Mouse (Mus musculus) c-Kit-positive CD71-negative TER-119-negative erythroid progenitor cells, embryonic 14.5 days (primary cell): ENCODE data around the gene Kif1a.
"Not testable (repeated sequence)": the region's sequence is repeated elsewhere in the genome, so short reads cannot be mapped to it uniquely, and the experiment has no call there.

Experiments used
- DNase-seq: peaks from one replicate; pipeline ENCODE4 v3.0.0-alpha.2; 2013; ENCODE audit warnings: low read depth

The Kif1a gene

DNA sequence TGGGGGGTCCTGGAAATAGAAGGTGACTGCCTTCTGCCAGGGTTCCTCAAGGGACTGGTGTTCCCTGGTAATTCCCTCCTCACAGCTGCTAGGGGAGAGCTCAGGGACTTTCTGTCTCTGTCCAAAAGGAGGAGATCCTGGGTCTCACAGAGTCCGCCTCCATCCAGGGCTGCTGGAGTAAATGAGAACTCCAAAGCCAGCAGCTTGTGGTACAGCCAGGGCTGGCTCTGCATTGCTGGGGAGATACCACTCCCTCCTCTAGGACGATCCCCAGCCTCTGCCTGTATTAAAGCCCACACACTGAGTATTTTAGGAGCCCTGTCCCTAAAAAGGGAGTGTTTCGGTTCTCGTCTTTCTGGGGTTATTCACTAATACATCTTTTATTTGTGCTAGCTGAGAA, 81.1 kb downstream of the Kif1a start:
- no peak for DNase-seq

DNA sequence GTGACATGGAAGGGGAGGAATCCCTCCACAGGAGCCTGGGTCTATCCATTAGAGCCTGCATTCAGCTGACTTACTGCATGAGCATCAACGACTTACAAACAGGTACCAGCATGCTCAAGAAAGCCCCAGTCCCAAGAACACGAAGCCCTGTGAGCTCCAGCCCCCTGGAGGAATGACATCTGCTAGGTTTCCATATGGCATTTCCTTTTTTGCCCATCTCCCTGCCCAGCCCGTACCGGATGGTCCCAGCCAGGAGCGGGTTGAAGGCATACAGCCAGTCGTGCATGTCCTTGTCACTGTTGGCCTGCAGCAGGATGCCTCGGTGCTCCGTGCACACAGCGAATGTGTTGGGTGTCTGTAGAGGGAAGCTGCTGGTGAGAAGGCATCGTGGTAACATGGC, 83.0 kb downstream of the Kif1a start:
- DNase-seq: no peak

DNA sequence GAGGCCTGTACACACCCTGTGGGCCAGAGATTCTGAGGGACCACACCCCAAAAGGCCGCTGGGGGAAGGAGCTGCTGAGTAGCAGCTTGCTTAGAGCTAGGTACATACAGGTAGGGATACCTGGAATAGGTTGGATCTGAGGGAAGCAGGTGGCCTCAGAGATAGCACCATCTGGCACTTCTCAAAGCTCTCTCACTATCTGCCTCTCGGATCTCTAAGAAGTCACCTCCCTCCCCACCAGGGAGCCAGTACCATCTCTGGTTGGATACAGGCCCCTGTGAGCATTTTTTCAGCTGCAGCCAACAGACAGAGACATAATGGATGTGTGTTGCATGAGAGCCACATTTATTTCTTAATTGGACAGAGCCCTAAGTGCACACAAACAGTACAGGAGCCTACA, 86.6 kb downstream of the Kif1a start:
- DNase-seq: no peak

DNA sequence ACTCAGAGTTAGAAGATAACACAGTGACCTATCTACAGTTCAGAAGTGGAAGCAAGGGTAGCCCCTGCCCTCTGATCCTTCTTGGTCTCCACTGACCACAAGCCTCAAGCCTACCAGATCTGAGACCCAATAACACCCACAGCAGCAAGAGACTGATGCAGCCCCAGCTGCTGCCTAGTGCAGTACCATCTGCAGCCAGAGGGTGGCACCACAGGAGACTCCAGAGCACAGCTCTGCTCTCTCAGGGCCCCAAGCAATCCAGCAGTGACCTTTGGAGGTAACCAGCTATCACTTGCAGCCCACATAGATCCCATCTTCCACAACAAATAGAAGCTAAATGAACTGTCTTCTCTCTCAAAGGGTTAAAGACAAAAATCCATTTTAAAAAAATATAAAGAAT, 87.3 kb downstream of the Kif1a start:
- peak; percentile 45 for DNase-seq

DNA sequence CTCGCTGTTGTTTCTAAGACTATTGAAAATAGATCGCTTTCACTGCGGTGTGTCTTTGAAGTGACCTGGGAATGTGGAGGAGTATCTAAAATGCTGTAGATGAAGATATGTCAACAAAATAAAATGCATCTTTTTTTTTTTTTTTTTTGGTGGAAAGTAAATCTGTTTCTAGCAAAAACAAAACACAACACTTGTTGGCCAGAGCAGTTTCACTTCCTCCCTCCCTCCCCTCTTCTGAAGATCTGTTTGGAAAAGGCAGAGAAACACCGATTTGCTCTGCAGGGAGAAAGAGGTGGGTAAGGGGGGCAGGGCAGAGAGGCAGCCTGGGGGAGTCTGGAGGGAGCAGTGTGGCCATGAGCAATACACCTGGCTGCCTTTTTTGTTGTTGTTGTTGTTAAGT, 88.4 kb downstream of the Kif1a start:
- no peak for DNase-seq

DNA sequence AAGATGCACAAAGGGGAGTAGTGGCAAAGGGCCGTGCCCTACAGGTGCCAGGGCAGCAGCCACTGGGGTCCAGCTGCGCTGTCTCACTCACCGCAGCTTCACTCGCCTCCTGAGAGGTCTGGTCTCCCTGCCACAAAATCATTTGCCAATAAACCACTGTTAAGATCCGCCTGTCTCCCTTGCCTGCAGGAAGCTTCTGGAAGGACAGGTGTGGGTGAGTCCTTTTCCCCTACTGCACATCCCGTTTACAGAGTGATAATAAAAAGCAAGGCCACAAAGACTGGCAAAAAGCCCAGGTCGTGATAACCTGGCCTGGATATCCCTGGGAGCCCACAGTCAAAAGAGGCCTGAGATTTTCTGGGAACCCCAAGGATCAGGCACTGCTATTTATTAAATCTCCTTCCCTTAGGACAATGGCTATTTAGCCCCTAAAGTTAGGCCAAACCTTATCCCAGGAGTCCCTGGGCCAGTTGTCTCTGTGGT, 89.6 kb downstream of the Kif1a start:
- DNase-seq: no peak

DNA sequence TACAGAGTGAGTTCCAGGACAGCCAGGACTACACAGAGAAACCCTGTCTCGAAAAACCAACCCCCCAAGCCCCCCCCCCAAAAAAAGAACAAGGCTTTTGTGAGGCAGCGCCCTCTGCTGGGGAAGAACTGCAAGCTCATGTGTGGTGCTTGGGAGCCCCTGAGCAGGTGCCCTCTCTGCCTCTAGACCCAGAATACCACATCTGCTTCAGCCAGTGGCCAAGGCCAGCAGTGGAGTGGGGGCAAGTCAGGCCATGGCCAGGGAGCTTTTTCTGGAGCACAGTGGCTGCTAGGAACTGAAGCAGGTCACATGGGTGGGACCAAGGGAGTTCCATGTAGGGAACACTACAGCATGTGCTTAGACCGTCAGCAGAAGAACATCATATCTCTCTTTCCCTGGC, 91.0 kb downstream of the Kif1a start:
- DNase-seq: no peak

DNA sequence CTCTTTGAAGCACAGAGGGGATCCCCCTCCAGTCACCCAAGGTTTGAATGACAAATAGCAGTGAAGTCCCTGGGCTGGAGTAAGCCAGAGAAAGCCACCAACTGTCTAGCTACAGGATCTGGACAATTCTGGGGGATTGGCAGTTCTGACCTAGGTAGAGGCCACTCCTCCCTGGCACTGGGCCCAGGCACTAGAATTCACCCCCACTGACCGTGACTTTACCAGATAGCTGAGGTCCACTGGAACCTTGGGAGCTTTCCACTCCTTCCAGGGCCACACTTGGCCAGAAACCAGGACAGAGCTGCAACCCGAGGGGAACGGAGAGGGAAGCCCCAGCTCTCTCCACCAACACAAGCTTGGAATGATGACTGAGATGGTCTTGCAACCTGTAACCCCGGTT, 92.6 kb downstream of the Kif1a start:
- DNase-seq: no peak

DNA sequence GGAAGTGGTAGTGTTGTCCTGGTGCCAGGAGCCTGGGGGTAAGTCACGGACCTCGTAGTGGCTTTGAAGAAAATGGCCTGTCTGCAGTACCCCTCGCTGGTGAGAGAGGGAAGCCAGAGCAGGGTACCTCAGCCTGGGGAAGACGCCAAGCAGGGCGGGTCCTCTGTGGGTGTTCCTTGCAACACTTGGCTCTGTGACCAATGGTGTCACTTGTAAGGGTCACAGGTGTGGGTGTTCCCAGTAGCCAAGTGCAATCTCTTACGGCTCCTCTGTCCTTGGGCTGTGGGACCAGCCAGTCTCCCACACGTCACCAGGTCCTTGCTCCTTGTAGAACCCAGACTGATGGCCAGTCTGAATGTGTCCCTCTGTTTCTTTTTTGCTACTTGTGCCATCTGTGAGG, 95.7 kb downstream of the Kif1a start, which contains the start of gene Aqp12:
TSS of gene Aqp12 (plus strand) at position 274 of the 400 bp plus-strand sequence.
- DNase-seq: no peak

DNA sequence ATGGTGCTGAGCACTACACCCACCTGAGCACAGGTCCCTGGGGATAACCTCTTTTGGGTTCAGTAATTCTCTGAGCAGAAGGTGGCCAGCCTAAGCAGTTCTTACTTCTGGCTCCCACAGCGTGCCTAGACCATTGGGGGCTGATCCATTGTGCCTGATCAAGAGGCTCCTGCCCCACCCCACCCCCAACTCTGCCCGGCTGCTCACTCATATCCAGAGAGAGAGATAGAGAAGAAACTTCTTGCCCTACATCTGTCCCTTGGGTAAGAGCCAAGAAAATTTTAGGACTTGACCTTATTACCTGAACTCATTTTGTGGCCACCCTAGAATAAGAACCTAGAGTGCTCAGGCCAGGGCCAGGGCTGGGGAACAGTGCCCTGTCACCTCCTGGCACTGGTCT, 108.9 kb downstream of the Kif1a start:
- DNase-seq: no peak

DNA sequence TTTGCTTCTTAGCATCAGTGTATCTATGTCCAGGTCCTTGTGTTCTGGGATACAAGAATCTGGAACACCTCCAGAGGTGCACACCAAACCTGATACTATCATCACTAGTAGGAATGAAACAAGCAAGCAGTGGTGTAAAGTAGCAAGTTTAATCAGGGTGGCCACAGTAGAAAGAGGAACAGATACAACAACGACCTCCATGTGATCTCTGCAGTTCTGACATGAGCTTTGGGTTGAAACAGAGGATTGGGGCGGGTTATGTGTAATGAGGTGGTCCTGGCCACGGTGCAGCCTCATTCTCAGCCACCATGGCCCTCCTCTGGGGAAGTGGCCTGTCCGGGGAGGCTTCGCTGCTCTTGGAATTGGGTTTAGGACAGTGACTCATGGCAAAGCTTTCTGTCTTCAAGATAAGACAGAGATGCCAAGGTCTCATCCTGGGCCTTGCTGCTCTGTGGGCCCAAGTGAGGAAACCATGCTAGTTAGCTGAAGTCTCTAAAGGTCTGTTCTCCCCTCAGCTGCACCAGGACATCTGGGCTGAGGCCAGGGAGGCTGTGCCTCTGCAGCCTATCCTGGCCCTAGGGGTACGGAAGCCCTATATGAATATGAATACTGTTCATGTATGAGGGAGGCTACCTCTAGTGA, 109.4 kb downstream of the Kif1a start:
- DNase-seq: no peak

DNA sequence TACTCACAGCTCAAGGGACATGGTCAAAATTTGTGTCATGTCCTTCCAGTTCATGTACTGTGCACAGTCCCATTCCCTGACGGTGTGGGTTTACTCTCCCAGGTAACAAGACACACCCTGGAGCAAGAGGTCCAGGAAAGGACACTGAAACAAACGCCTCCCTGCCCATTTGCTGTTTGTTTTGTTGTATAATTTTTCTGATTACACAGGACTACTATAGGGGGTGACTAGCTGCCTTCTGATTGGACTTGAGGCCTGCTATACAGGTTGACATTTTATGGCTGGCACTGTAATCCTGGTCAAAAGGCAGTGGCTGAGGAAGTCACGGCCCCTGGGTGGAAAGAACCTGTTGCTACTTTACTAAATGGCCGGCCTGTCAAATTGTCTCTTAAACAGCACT, 111.9 kb downstream of the Kif1a start:
- no peak for DNase-seq

DNA sequence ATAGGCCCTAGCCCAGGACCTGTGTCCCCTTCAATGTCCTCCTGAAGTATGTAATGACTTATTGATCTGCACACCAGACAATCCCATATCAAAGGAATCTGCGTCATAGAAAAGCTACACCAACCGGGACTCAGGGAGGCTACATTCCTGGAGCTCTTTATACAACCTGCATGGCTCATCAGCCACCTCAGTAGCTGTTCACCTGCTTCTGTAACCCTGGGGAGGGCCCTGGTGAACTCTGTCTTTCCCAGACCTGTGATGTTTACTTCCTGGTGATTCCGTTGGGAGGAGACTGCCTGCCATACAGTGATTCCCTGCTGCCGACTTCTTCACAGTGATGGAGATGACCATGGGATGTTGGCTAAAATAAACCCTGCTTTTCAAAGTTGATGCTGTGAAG, 112.9 kb downstream of the Kif1a start:
- no peak for DNase-seq

DNA sequence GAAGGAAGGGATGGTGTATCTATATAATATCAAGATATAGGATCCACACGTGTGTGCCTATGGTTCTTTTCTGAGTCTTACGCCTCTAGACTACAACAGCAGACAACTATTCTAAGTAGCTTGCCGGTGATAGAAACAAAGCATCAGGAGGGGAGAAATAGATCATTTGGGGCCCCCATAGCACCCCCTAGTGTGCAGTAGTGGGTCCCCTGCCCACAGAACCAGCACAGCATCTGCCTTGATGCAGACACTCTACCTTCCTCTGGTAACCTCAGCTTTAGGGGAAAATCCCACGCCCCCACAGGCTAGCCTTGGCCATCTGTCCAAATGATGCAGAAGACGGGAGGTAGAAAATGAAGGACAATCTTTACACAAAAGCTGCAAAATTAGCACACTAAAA, 116.8 kb downstream of the Kif1a start:
- no peak for DNase-seq

DNA sequence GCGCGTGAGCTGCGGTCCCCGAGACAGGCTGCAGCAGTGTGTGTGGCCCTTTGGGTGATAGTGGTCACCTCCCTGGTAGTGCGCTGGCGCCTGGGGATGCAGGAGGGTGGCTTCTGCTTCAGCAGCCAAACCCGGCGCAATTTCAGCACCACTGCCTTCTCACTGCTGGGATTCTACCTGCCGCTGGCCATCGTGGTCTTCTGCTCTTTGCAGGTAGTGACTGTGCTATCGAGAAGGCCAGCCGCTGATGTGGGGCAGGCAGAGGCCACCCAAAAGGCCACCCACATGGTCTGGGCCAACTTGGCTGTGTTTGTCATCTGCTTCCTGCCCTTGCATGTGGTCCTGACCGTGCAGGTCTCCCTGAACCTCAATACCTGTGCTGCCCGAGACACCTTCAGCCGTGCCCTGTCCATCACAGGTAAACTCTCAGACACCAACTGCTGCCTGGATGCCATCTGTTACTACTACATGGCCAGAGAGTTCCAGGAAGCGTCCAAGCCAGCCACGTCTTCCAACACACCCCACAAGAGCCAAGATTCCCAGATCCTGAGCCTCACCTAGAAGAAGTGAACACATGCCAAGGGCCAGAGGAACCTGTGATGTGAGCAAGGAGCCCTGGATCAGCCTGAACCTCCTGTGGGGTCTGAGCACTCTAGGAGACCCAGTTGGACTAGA, 118.7 kb downstream of the Kif1a start:
- DNase-seq: no peak

DNA sequence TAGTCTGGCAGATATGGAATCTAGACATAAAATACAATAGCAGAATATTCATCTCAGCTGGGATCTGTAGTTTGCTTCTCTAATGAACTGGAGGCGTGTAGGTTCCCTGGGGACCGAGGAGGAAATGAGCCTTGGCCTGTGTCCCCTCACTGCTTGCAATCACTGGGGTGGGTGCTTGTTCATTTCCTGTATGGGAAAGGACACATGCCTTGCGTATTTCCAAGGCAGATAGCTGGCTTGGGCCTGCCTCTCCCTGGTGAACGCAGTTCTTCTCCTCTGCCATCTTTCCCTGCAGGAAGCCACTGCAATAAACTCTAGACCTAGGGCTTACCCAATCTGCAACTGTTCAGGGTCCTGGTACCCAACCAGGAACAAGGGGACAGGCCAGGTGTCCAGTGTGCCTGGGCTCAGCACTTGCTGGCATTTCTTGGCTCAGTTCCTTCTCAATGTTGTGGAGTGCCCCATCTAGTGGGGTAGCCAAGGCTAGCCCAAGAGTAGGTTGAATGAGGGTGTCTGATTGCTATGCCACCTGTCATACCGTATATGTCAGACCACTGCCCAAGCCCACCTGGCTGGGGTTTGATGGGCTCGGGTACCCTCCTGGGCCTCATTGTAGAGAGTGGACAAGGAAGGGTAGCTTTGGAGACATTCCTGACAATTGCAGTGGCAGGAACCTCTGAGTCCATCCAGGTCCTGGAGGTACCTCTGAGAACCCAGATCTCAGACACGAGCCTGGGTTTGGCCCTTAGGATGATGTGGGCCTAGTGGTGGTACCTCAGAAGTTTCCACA, 120.5 kb downstream of the Kif1a start:
- no peak for DNase-seq

DNA sequence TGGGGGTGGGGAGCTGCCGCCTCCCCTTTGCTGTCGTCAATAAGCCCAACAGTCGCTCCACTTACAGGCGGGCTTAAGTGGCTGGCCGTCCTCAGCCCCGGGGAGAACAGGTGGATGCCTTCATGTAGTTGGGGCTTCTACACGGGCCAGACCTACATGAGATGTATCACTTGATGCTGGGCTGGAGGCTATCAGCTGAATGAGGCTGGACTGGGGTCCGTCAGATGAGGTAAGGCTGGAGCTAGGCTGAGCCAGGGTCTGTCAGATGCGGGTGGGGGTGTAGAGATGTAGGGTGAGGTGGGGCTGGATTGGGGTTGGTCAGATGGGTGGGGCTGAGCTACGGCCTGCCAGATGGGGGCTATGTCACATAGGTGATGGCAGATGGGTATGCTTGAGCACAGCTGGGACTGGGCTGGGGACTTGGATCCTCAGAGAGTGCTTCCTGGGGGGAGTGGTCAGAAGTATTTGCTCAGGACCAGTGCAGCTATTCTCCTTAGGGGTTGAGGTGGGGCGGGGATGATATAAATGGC, 122.6 kb downstream of the Kif1a start:
- no peak for DNase-seq

DNA sequence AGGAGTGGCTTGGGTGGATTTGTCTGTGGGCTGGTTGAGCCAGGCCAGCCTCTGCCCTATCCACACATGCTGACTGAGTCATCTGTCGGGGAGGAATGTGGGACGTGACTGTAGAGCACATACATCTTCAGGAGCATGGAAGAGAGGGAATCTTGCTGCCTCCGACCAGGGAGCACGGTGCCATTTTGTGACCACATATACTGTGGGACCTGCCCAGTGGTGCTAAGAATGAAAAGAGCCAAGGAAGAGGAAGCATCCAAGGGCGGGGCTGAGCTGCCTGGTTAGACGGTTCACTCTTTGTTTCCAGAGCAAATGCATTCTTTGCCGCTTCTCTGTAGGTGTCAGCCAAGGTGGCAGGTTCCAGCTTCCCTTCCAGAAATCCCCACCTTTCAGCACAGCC, 123.1 kb downstream of the Kif1a start:
- no peak for DNase-seq

DNA sequence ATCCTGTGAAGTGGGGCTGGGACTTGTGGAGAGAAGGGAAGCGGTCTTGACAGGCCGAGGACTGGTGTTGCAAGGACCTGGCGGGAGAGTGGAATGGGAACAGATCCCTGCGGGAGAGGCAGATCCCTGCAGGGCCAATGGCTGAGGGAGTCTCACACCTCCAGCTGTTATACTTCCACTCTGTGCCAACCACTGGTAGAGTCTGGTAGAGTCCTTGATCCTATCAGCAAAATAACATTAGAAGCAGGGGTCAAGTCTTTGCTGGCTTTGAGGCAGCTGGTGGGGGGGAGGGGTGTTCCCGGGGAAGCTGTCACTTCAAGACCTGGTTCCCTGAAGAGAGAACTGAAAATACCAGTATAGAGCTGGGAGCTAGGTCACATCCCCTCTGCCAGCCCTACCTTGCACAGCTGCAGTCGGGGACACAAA, 125.6 kb downstream of the Kif1a start:
- DNase-seq: no peak

DNA sequence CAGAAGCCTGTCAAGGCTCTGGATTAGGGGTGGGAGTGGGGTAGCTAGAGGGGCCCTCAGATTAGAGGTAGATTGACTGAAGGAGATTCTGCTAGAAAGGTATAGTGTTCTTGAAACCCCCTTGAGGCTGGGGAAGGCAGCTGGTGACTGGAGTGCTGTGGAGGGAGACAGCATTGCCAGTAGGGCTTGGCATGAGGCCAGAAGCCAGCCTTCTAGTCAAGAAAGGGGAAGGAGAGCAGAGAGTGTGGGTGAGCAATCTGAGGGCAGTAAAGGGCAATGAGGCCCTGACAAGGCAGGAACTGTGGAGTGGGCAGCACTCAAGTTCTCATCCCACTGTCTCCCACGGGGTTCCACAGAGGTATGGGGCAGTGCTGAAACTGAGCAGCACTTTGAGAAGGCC, 128.9 kb downstream of the Kif1a start:
- DNase-seq: peak; percentile 66

DNA sequence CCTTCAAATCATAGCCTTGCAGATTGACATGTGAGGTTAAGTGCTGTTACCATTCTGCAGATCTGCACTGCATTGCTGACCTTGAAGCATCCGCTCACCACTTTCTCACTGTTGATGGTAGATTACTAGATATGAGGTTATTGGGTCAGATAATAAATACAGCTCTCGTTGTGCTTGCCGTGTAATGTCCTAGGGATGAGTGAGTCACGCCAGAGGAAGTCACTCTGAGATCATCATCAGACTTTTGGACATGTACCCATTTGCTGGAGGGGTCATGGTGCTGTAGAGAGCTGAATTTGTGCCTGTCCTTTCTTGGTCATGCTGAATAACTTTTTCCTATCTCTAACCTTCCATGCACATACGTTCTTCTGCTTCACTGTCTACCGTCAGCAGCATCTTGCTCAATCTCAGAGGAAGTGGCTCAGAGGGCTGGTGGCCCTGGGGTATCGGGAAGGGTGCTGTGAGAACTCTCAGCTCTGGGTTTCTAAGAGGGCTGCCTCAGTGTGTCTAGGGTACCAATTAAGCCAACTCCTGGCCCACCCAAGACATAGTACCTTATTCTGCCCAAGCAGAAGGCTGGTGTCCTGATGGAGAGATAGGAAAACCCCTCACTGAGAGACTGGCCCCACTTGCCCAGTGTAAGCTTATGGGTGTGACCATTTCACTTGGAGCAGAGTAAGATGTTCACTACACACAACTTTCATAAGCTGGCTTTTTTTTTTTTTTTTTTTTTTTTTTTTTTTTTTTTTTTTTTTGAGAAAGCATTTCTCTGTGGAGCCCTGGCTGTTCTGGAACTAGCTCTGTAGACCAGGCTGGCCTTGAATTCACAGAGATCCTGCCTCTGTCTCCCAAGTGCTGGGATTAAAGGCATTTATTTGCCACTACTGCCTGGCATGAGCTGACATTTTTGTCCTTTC, 129.6 kb downstream of the Kif1a start:
- no peak for DNase-seq

DNA sequence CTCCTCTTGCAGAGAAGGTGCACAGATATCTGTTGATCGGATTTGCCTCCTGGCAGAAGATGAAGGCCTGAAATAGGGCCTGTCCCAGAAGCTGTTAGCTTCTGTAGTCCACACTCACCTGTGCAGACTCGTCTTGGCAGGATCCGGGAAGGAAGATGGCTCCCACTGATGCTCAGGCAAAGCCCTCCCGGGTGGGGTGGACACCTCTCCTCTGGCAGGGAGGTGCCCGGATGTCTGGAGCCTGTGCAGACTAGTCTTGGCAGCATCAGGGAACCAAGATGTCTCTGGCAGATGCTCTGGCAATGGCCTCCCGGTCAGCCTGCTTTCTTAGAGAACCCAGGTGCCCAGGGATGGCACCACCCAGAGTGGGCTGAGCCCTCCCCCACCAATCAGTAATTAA, 131.0 kb downstream of the Kif1a start:
- not testable (repeated sequence) for DNase-seq
